Mouse (Mus musculus) CD4-positive helper T cell, adult 2 months (primary cell): ENCODE data around the gene Aurkb.
A peak's percentile ranks its signal among the peaks of the same experiment; 100 is the strongest.
"Not testable (repeated sequence)": the region's sequence is repeated elsewhere in the genome, so short reads cannot be mapped to it uniquely, and the experiment has no call there.

Experiments
- DNase-seq: peaks from one replicate; pipeline ENCODE4 v3.0.0-alpha.2; 2012; ENCODE audit warnings: low read depth, missing footprints, low spot score

The Aurkb gene

DNA sequence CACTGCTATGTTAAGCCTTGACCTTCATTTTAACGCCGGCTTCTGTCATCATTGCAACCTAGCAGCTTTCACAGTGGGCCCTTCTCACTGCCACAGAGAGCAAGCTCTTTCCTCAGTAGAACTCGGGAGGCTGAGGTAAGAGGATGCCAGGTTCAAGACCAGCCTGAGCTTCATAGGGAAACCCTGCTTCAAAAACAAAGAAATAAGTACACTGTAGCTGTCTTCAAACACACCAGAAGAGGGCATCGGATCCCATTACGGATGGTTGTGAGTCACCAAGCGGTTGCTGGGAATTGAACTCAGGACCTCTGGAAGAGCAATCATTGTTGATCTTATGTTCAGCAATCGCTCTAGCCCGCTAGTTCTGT, 35.4 kb downstream of the Aurkb start:
- DNase-seq, result no peak

DNA sequence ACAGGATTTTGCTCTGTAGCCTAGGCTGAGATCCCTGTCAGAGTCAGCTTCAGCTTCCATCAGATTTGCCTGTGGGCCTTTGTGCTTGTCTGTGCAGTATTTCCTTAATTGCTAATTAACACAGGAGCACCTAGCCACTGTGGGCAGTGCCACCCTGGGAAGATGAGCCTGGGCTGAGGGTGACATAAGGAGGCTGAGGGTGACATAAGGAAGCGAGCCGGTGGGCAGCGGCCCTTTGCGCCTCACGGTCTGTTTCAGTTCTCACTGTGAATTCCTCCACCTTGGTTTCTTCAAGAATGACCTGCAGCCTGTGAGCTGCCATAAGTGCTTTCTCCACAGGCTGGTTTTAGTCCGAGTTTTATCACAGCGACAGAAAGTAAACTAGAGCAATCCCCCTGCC, 36.2 kb downstream of the Aurkb start:
- DNase-seq, result no peak

DNA sequence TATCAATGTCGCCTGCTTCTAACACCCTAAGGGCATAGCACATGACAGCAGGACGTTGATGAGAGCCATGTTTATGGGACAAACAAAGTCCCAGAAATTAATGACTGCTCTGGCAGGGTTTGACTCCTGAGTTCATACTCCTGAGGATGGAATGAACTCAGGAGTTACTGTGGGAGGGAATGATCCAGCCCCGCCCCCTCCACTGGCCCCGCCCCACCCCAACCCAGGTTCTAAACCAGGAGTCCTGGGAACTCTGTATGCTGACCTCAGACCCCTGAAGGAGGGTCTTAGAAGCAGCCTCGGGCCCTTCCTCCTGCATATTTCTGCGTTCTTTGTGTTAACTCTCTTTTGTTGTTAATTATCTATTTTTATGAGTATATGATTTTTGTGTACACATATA, 40.2 kb downstream of the Aurkb start:
- DNase-seq, result no peak

DNA sequence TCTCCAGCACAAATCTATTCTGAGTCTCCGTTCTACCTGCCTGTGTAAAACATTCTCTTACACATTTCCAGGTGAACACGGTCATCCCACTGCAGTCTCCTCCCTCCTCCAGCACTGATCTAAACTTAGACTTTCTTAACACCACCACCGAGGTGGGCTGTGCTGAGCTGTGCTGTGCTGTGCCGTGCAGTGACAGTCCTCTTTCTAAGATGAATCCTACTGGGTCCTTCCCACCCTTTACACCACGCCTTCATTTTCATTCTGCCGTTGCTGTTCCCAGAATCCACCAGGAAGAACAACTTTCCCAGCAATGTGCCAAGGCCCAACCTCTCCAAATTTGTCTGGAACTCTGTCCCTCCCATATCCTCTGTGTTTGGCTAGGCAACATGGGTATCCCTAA, 40.9 kb downstream of the Aurkb start:
- no peak for DNase-seq

DNA sequence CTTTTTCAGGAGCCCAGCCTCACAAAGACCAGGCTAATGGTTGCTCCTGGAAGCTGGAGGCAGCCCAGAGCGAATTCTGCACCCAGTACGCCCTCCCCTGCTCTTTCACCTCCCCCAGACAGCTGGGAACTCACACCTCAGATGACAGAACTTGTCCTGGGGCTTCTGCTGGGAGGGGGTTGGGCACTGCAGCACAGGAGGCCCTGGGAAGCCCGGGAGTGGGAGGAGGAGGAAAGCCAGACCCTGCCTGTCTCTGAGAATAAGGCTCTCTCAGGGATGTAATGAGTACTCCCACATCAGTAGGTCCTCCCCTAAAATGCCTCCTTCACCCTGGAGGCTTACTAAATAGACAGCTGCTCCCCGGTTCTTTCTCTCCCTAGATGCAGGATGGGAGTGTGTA, 41.6 kb downstream of the Aurkb start:
- DNase-seq, result peak; percentile 2

DNA sequence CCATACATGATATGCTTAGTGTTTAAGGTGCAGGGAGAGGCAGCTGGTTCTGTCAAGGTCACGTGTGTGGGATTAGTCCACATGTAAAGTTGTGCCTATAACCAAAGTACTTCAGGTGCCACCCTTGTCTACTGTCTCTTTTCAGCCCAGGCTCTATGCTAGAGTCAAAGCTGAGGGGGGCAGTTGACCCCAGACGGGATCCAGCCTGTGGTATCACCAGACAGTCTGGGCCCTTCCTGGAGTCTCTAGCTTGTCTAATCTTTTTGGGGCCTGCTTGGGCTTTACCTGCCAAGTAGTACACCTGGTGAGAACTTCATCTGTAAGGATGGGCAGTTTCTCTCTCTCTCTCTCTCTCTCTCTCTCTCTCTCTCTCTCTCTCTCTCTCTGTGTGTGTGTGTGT, 42.1 kb downstream of the Aurkb start:
- peak; percentile 18 for DNase-seq

DNA sequence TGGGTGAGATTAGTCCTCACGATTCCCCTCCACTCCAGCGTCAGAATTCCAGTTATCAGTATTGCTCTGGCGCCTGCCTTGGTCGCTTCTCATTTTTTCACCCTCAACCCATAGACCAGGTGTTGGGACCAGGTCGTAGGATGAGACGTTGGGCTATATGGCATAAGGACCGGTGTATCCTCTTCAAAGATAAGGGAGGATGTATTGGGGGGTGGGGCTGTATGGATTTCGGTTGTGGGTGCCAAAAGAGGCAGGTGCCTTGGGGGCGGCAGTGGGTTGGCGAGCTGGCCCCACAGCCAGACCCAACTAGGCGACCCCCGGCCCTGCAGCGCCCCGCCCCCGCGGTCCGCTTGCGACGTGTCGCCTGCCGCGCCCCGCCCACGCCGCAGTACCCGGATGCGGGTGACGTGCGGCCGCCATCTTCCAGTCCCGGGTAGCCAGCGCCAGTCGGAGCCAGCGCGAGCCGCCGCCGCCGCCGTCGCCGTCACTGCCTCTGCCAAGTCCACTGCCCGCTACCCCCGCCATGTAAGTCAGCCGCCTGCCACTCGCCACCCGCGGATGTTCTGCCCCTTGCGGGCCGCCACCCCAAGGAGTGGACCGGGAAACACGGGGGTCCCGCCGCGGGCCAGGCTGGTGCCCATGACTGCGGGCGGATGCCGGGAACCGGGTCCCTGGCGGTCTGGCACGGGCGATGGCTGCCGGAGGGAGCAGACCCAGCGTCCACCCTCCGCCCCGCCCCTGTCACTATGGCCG, 42.8 kb downstream of the Aurkb start, which contains the start of gene Vamp2:
Gene Vamp2 (plus strand): TSS at position 388 of the 753 bp plus-strand sequence.
- DNase-seq, result peak; percentile 93

DNA sequence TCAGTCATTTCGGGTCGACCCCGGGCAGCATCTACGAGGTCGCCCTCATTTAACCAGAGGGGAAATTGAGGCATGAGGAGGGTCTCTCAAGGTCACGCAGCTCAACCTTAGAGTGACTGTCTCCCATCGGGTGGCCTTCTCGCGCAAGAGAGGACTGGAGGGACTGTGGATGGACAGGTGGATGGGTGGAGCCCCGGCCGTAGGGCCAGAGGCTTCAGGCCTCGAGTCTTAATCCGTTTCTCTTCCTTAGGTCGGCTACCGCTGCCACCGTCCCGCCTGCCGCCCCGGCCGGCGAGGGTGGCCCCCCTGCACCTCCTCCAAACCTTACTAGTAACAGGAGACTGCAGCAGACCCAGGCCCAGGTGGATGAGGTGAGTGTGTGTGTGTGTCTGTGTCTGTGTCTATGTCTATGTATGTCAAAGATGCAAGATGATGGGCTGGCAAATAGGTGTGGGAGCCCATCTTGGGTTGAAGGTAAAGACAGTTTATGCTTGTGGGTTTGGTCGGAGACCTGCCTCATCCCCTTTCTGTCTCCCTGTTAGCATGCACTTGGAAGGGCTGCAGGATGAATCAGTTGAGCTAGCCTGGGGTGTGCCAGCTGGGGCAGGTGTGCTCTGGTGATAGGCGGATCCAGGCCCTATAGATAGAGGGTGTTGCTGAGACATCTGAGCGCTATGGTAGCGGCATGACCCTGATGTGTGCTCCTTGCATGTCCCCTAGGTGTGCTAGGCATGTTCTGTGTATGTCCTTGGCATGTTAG, 43.6 kb downstream of the Aurkb start:
- DNase-seq, result peak; percentile 54

DNA sequence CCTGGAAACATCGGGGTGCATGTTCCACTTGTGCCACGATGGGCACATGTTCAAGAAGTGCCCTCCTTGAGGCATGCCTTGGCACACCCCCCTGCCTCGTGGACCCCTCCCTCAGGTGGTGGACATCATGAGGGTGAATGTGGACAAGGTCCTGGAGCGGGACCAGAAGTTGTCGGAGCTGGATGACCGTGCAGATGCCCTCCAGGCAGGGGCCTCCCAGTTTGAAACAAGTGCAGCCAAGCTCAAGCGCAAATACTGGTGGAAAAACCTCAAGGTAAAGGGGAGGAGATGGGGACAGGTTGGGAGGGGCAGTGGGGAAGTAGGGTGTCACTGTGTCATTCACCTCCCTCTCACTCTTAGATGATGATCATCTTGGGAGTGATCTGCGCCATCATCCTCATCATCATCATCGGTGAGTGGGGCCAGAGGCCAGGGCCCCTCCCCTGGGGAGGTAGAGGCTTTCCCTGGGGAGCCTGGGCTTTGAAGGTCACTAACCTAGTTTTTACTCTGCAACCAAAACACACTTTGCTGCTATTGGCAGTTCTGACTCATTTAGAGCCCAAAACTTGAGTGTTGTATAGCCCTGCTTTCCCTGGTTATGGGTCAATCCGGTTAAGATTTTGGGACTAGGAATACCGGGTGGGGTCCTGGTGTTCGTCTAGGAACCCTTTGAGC, 44.3 kb downstream of the Aurkb start:
- no peak for DNase-seq

DNA sequence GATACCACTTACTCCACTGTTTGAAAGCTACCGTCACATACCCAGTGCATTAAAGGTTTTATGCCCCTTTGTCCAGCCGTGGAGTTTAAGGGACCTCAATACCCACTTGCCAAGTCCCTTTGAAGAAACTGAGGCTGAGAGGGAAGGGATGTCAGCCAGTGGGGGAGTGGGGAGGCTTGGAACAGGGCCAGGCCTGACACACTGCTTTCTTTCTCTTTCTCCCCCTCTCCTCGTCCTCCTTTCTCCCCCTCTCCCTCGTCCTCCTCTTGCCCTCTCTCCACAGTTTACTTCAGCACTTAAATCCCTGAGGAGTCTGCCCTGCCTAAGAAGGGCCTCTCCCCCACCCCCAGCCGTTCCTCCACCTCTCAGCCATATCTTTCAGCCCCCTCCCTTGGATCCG, 44.9 kb downstream of the Aurkb start:
- no peak for DNase-seq

DNA sequence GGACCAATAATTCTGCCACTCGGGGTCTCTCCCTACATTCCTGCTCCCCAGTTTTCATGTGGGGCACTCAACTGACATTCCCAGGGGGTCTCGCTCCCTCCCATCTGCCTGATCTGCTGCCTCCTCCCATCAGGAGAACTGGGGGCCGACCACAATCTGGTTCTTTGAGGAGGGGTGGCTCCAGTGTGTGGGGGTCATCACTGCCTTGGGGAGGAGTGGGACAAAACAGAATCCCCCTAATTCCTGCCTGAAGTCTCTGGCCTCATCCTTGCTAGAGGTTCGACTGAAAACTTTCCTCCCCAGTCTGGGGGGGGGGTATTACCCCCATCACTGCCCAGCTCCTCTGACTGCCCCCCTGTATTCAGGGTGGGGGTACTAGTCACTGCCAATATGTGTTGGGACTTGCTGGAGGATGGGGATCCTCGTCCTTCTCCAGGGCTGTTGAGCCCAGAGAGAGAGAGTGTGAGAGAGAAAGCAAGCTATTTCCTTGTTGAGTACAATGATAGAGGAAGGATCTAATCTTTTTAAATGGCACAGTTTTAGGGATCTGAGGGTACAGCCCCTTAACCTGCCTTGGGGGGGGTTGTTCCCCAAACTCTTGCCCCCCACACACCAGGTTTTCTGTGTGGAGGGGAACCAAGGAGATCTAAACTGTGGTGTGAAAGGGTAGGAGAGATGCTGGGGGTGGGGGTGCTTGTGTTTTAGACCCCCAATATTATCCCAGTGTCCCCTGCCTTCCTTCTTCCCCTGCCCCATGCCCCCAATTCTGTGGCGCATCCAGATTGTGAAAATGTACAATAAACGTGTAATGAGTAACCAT, 46.3 kb downstream of the Aurkb start:
- no peak for DNase-seq

DNA sequence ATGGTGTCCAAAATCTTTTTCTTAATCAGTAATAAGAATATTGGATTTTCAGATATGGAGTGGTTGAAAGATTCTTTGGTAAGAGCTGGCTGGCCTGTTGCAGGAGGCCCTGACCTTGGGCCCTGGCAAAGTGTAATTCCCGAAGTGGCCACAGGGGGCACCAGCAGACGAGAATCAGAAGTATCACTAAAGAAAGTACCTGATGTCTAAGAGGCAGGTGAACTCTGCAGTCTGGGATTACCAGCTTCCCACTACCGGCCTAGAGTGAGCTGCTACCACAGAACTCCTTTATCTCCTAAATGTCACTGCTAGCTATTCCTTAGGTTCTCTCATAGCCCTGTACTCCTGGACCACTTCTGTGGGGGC, 46.9 kb downstream of the Aurkb start:
- peak; percentile 87 for DNase-seq

DNA sequence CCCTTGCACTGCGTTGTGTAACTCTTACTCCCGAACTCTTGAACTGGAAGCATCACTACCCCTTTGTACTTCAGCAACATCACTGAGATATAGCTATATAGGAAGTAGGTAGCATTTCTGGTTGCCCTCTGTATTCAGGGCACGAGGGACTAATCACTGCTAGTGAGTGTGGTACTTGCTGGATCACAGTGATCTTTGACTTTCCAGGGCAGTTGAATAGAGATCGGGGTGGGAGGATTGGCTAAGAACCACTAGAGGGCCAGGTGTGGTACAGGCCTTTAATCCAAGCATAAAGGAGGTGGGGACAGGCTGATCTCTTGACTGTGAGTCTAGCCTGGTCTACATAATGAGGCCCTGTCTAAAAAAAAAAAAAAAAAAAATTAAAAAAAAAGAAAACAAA, 47.4 kb downstream of the Aurkb start:
- DNase-seq, result peak; percentile 67

DNA sequence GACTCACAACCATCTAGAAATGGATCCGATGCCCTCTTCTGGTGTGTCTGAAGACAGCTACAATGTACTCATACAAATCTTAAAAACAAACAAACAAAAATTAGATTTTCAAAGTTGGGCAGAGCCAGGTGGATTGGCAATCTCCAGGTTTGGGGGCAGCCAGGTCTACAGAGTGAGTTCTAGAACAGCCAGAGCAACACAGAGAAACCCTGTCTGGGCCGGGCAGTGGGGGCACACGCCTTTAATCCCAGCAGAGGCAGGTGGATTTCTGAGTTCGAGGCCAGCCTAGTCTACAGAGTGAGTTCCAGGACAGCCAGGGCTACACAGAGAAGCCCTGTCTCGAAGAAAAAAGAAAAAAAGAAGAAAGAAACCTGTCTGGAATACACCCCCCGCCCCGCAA, 48.4 kb downstream of the Aurkb start:
- not testable (repeated sequence) for DNase-seq

DNA sequence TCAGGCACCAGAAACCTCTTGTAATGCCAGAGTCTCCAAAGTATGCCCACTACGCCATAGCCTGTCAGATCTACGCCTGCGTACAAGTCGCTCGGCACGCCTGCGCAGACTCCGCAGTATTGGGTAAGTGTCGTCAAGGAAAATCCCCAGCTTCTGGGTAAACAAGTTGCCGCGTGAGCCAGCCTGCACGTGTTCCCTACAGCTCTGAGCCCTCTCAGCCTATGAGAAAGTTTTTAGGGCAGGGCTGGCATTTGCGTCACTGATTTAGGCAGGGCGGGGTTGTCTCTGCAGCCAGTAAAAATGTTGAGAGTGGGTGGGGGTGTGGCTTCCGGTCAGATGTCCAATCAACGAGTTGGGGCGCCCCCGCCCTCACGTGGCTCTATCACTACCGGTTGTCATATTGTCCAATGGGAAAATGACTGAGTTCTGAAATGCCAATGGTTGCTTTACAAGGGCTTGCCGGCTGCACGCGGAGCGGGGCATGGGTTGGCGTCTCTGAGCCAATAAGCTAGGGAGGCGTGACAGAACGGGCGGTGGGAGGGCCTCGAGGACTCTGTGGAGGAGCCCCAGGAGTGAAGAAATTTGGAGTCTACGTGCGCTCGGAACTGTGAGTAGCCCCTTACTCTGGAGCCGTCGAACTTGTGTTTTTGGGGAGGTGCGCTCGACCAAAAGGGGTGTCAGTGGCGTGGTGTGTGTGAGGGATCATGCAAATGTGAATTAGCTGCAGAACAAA, 49.4 kb downstream of the Aurkb start, which contains the start of gene Per1:
Gene Per1 (plus strand): TSS at position 521 of the 733 bp plus-strand sequence.
- peak; percentile 100 for DNase-seq

DNA sequence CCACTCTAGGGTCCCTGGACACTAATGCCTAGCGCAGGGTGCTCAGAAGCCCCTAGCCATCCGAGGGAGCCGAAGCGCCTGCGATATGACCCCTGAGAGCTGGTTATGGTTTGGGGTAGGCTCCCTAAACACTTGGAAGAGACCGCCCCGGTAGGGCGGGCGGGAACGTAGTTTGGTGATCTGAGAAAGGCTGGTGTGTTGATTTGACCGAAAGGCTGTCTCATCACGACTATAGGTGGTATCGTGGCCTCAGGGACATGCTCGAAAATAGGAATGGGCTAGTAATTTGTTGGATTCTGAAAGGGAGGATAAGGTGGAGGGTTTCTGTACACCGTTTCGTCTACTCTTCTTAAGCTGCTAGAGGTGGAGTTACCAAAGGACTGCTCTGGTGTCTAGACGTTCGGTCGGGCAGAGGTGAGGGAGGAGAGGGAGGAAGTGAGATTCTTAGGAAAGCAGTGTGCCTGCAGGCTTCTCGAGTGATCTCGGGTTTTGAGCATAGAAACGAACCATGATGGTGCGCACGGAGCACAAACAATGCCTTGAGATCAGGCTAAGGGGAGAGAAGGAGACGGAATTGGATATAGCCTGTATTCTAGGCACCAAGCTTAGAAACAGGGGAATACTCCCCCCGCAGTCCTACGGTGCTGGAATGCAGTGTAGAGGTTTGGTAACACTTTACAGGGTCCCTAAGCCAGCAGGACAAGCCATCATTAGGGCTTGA, 50.2 kb downstream of the Aurkb start:
- DNase-seq, result peak; percentile 84

DNA sequence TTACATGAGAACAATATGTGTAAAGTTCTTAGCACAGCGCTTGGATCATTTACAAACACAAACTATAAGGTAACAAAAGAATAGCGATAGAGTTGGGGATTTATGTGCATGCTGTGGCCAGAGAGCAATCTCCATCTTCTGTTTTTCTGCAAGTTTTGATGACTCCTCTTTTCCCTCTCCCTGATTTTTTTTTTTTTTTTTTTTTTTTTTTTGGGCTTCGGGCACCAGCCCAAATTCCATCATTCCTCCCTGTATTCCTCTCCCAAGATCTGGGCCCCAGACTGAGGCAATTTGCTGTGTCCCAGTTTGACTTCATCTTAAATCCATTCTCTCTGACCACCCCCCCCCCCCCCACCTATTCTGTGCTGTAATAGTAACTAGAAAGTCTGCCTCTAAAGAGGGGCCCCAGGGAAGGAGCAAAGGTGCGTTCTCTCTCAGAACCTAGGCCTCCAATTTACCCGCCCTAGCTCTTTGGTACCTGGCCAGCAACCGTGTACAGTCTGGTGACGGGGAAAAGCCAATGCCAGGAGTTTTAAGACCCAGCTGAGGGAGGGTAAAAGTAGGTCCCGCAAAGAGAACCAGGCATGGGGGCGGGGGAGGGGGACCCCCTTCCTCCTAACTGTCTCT, 51.0 kb downstream of the Aurkb start:
- DNase-seq, result no peak

DNA sequence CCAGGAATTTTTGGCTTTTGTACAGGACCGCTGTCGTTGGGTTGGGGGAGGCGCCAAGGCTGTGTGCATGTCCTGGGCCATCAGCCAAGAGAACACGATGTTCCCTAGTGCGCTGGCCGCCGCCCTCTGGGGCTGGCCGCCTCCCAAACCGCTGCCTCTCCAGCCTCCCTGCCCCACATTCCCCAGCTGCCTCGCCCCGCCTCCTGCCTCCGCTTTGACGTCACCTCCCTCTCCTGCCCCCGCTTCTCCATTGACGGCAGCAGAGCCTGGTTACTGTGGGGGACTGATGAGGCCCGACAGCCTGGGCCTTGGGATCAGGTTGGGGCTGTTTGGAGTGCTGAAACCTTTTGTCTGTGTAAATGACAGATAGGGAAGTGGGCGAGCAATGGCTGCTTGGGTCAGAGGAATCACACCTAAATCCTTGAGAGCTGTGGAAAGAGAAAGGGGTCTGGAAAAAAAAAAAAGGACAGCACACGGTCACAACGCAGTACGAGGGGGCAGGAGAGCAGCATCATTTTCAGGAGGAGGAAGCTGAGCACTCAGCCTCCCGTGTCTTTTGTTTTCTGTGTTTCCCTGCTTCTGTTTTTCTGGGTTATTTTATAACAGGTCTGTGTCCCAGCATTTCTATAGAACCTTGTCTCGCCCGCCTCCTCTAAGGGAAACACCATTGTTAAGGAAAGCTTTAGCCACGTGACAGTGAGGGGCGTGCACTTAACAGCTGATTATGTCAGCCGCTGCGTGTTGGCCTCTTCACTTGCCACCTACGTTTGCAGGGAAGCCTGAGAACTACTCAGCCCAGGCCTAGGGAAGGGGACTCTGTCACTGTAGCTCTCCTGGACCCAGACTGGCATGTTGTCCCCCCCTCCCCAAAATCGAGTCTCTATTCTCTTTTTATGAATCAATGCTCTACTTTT, 51.8 kb downstream of the Aurkb start:
- DNase-seq, result peak; percentile 93
